Mouse (Mus musculus): Measurements from ENCODE around the gene Gopc. TPM values are rescaled to one million over a fixed set of nuclear protein-coding genes. Genes with fewer than 3 reads are reported as not detected.
"Not testable (repeated sequence)": the region's sequence is repeated elsewhere in the genome, so short reads cannot be mapped to it uniquely, and the experiment has no call there.

Gopc gene
- polyA plus RNA-seq, 1 experiment from 2014 or later, result 20.4 TPM

- H3K4me3 ChIP-seq (ENCODE audit: inconsistent target), result no peak overlapping the region
- 95% methylated on average over 2 of the region's 2 CpGs for WGBS (ENCODE audit: missing documents)
Observed at GRCm38 (mm10) chr10:52295934-52296333, 86.0 kb downstream of the Gopc start.

GRCm38 (mm10) chr10:52293921-52294577, 87.9 kb downstream of the Gopc start:
- WGBS (ENCODE audit: missing documents), result 60% methylated on average over 4 of the region's 4 CpGs

More at GRCm38 (mm10) chr10:52295934-52296333, 86.0 kb downstream of the Gopc start:
- Histone ChIP-seq H3K36me3 (ENCODE audit: inconsistent target) (no peaks in the 10 kb centered on the region), H3K79me2 (ENCODE audit: inconsistent target) (no peaks in the 10 kb centered on the region), H3K27ac (no peak overlapping the region)

GRCm38 (mm10) chr10:52292391-52292790, 89.5 kb downstream of the Gopc start:
- H3K27ac ChIP-seq; H3K79me2 ChIP-seq (ENCODE audit: inconsistent target); H3K4me3 ChIP-seq (ENCODE audit: inconsistent target); H3K36me3 ChIP-seq (ENCODE audit: inconsistent target): not testable (repeated sequence)
- WGBS (ENCODE audit: missing documents), result no CpG with 5 or more reads among the region's 1 CpGs

More at GRCm38 (mm10) chr10:52293921-52294577, 87.9 kb downstream of the Gopc start:
- H3K79me2 ChIP-seq (ENCODE audit: inconsistent target), result no peaks in the 10 kb centered on the region
- H3K36me3 ChIP-seq (ENCODE audit: inconsistent target), result no peaks in the 10 kb centered on the region
- H3K4me3 ChIP-seq (ENCODE audit: inconsistent target), result no peak overlapping the region
- H3K27ac ChIP-seq, result no peak overlapping the region

- Histone ChIP-seq H3K36me3 (ENCODE audit: inconsistent target) (no peaks in the 10 kb centered on the region), H3K79me2 (ENCODE audit: inconsistent target) (no peaks in the 10 kb centered on the region), H3K4me3 (ENCODE audit: inconsistent target) (no peak overlapping the region), H3K27ac (no peak overlapping the region)
- 90% methylated on average over 3 of the region's 3 CpGs for WGBS (ENCODE audit: missing documents)
Observed at GRCm38 (mm10) chr10:52289261-52289660, 92.7 kb downstream of the Gopc start.

- H3K79me2 ChIP-seq (ENCODE audit: inconsistent target), result no peaks in the 10 kb centered on the region
- 90% methylated on average over 5 of the region's 5 CpGs for WGBS (ENCODE audit: missing documents)
- H3K27ac ChIP-seq, result no peak overlapping the region
- H3K4me3 ChIP-seq (ENCODE audit: inconsistent target), result no peak overlapping the region
- no peaks in the 10 kb centered on the region for H3K36me3 ChIP-seq (ENCODE audit: inconsistent target)
Observed at GRCm38 (mm10) chr10:52287852-52288533, 93.9 kb downstream of the Gopc start.

Other genes starting within 250 kb of the Gopc start
- gene Ros1, start 186.9 kb downstream of the Gopc start, polyA plus RNA-seq (2018), result not detected in 3 replicates
- gene Dcbld1, start 148.5 kb downstream of the Gopc start, polyA plus RNA-seq (2018), result 0.07 to 0.20 TPM in 2 of 3 replicates, not detected in the other
- gene Gm26741, start 23.4 kb downstream of the Gopc start, polyA plus RNA-seq (2018), result not detected in 3 replicates
- not detected in 3 replicates for gene Nepn, start 6.8 kb upstream of the Gopc start, polyA plus RNA-seq (2018)
- 44.4 to 79.7 TPM (median 58.4 TPM) in 3 replicates for gene Nus1, start 35.4 kb upstream of the Gopc start, polyA plus RNA-seq (2018)